Mouse (Mus musculus): Measurements from ENCODE around the gene Gnpat. TPM values are rescaled to one million over a fixed set of nuclear protein-coding genes. Genes with fewer than 3 reads are reported as not detected.

Gene Gnpat
- total and polyA plus RNA-seq, 3 experiments, result 62.3 to 91.5 (median 89.1) TPM

DNA sequence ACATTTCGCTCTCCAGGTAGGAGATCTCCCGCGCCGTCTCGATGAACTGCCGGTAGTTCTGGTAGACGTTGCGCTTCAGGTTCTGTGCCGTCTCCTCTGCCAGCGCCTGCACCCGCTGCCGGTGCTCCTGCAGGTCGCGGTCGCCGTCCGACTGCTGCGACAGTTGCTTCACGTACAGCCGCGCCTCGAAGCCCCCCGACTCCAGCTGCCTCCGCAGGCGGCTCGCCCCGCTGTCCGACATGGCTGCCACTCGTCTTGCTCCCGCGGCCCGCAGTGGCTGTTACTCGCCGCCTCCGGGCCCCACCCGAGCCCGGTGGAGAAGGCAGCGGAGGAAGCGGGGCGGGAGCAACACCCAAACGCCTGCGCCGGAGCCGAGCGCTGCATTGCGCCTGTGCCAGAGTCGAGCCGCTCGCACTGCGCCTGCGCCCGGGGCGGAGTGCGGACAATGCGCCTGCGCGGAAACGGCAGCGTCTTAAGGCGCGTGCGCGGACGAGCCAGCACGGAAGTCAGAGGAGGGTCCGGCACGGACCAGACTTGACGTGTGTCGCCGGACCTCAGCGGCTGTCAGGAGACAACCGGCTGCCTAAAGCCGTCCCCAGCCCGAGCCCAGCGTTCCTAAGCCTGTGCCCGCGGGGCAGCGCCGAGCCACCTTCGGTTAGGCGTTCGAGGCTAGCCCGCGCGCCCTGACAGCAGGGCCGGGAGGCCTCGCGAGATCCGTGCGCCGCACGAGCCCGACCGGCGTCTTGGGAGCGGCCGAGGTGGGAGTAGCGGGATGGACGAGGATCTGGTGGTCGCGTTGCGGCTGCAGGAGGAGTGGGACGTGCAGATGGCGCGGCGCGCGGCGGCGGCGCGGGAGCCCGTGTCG, 34.8 kb downstream of the Gnpat start, which contains the start of the genes Exoc8 and Sprtn:
Exoc8 (minus strand) TSS at position 320 of the 865 bp plus-strand sequence.
Sprtn (plus strand) TSS at position 501 of the 865 bp plus-strand sequence.
- Histone ChIP-seq H3K79me2 (replicated peaks; ENCODE audit: control insufficient read depth, extremely low read depth, insufficient read depth, poor library complexity, severe bottlenecking) (peaks cover 28% of the 10 kb centered on the region), H3K27me3 (replicated peaks) (no peaks in the 10 kb centered on the region), H3K9me3 (replicated peaks; ENCODE audit: low read length) (no peaks in the 10 kb centered on the region), H3K36me3 (replicated peaks in 1 of 2; ENCODE audit: control insufficient read depth in 1 of 2, insufficient read depth in 1 of 2, low read length in 1 of 2) (peaks cover 37 to 70% of the 10 kb centered on the region in 2 experiments), H3K27ac (ENCODE audit: insufficient read depth, low read depth) (peak within 1 kb of the TSS; percentile 45), H3K4me3 (replicated peaks in 1 of 3; ENCODE audit: low read depth in 2 of 3, low read length in 2 of 3, poor library complexity in 1 of 3) (peak within 1 kb of the TSS; percentile 91 to 97 (median 93)), H3K4me1 (ENCODE audit: control insufficient read depth in 1 of 2, insufficient read depth in 2 of 2) (peaks cover 15 to 43% of the 10 kb centered on the region in 2 experiments), H3K4me2 (ENCODE audit: insufficient read depth, low read depth, poor library complexity, severe bottlenecking) (peak within 1 kb of the TSS; percentile 65), H3K9ac (ENCODE audit: insufficient read depth, low read depth) (peak within 1 kb of the TSS; percentile 83)
- DNase-seq (ENCODE audit: extremely low read depth), result peak; percentile 90
- TF ChIP-seq EP300 (IDR thresholded peaks at IDR 0.05; ENCODE audit: low read length), result no peak
- no peak for TF ChIP-seq MEF2A (IDR thresholded peaks at IDR 0.05; ENCODE audit: borderline replicate concordance, low read depth, low read length)
- TF ChIP-seq MYC (IDR thresholded peaks at IDR 0.05; ENCODE audit: low read depth, low read length), result no peak
- no peak for TF ChIP-seq ETS1 (conservative IDR thresholded peaks at IDR 0.05; ENCODE audit: low read depth, low read length)
- TF ChIP-seq MAZ (IDR thresholded peaks at IDR 0.05; ENCODE audit: low read depth, low read length), result 0 out of 2 replicates have a peak, but pooled peaks have one; percentile 44
- peak; percentile 98 for TF ChIP-seq ELF1 (IDR thresholded peaks at IDR 0.05; ENCODE audit: low read depth, low read length)
- TF ChIP-seq NRF1 (IDR thresholded peaks at IDR 0.05; ENCODE audit: low read depth, low read length), result peak; percentile 94
- TF ChIP-seq ZMIZ1 (IDR thresholded peaks at IDR 0.05; ENCODE audit: low read depth, low read length), result peak; percentile 64
- no peak for TF ChIP-seq CHD1 (IDR thresholded peaks at IDR 0.05; ENCODE audit: low read depth, low read length)
- TF ChIP-seq PAX5 (IDR thresholded peaks at IDR 0.05; ENCODE audit: low read length), result no peak
- no peak for TF ChIP-seq ZKSCAN1 (IDR thresholded peaks at IDR 0.05; ENCODE audit: borderline replicate concordance, low read depth, low read length)
- TF ChIP-seq KAT2A (IDR thresholded peaks at IDR 0.05; ENCODE audit: insufficient replicate concordance, low read length), result peak; percentile 84; the same call in 1 of the 2 replicates
- TF ChIP-seq UBTF (IDR thresholded peaks at IDR 0.05; ENCODE audit: low read depth, low read length), result no peak
- TF ChIP-seq MXI1 (IDR thresholded peaks at IDR 0.05; ENCODE audit: low read depth, low read length), result peak; percentile 80
- peak; percentile 64 for TF ChIP-seq TCF12 (IDR thresholded peaks at IDR 0.05; ENCODE audit: low read depth, low read length)
- no peak for TF ChIP-seq MAFK (IDR thresholded peaks at IDR 0.05; ENCODE audit: insufficient replicate concordance, low read length)
- TF ChIP-seq SIN3A (IDR thresholded peaks at IDR 0.05; ENCODE audit: low read length), result peak; percentile 88
- no peak for TF ChIP-seq CTCF (conservative IDR thresholded peaks at IDR 0.05 in 1 of 2, IDR thresholded peaks at IDR 0.05 in 1 of 2; ENCODE audit: low read depth in 2 of 2, low read length in 2 of 2)
- TF ChIP-seq HCFC1 (IDR thresholded peaks at IDR 0.05; ENCODE audit: low read depth, low read length), result peak; percentile 87
- no peak for TF ChIP-seq ZC3H11A (IDR thresholded peaks at IDR 0.05; ENCODE audit: low read depth, low read length)
- no peak for TF ChIP-seq USF2 (conservative IDR thresholded peaks at IDR 0.05; ENCODE audit: low read depth, low read length)
- TF ChIP-seq POLR2A (IDR thresholded peaks at IDR 0.05; ENCODE audit: low read depth, low read length), result peak; percentile 96
- peak; percentile 49; the same call in 1 of the 2 replicates for TF ChIP-seq TBP (conservative IDR thresholded peaks at IDR 0.05; ENCODE audit: low read depth, low read length)
- TF ChIP-seq ZNF384 (IDR thresholded peaks at IDR 0.05; ENCODE audit: low read depth, low read length), result no peak
- no peak for TF ChIP-seq RCOR1 (conservative IDR thresholded peaks at IDR 0.05; ENCODE audit: low read depth, low read length)
- peak; percentile 36 for TF ChIP-seq BHLHE40 (IDR thresholded peaks at IDR 0.05; ENCODE audit: low read depth, low read length)
- peak; percentile 73; the same call in 1 of the 2 replicates for TF ChIP-seq POLR2AphosphoS2 (IDR thresholded peaks at IDR 0.05; ENCODE audit: low read depth, low read length)
- no peak for TF ChIP-seq E2F4 (IDR thresholded peaks at IDR 0.05; ENCODE audit: insufficient replicate concordance, low read depth, low read length)
- TF ChIP-seq CHD2 (IDR thresholded peaks at IDR 0.05; ENCODE audit: low read length), result peak; percentile 93
- TF ChIP-seq MAX (IDR thresholded peaks at IDR 0.05; ENCODE audit: low read length), result peak; percentile 38; the same call in 1 of the 2 replicates
- no peak for TF ChIP-seq GABPA (IDR thresholded peaks at IDR 0.05; ENCODE audit: insufficient replicate concordance, low read depth, low read length)
- peak; percentile 82 for TF ChIP-seq NELFE (IDR thresholded peaks at IDR 0.05; ENCODE audit: low read depth, low read length)
- in situ Hi-C loops (cut with MboI; ENCODE audit: low pct_ligation_motif_present, low pct_unique_long_range_greater_than_20kb, low sequenced_read_pairs) (no loop called here), dilution Hi-C loops (cut with MboI; ENCODE audit: extremely low pct_ligation_motif_present, extremely low pct_unique_long_range_greater_than_20kb, low sequenced_read_pairs) (no loop called here)

Measured in CH12.LX (cell line).